25 mouse cellular contexts compared by ENCODE assay signal in the genomic region with DNA sequence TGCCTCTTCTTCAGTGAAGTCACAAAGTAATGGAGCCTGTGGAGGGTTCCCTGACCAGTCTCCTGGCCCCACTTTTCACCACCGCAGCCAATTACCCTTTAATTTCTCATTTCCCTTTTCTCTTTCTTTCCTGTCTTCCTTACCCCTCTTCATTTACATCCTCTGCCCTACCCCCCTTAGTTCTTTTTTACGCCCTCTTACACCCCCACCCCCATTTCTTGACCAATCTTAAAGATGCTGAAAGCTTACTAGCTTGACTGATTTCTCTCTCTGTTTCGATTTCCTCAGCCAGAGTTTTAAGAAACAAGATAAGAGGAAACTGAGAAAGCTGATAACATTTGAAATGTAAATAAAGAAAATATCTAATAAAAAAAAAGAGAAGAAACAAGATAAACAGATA. TPM values are rescaled to one million over a fixed set of nuclear protein-coding genes. Genes with fewer than 3 reads are reported as not detected.
"Had no signal": no experiment of that assay in that cellular context is flagged by ENCODE, and none has a peak within 500 bp of the region (broad histone marks: within the 10 kb centered on the region; RNA-seq: fewer than 3 reads in every experiment).

No protein-coding gene starts in this region.

- H3K36me3 ChIP-seq: limb, embryonic 10.5 days; limb, embryonic 13.5 days; liver, embryonic 13.5 days; midbrain, embryonic 12.5 days; neural tube, embryonic 13.5 days had no signal

- H3K27ac ChIP-seq: limb, embryonic 10.5 days; limb, embryonic 13.5 days; liver, embryonic 13.5 days; midbrain, embryonic 12.5 days; neural tube, embryonic 13.5 days; stomach, postnatal 0 days had no signal

- H3K27me3 ChIP-seq: limb, embryonic 13.5 days; liver, embryonic 13.5 days; midbrain, embryonic 12.5 days; neural tube, embryonic 13.5 days had no signal

- H3K4me3 ChIP-seq: limb, embryonic 10.5 days; limb, embryonic 13.5 days; liver, embryonic 13.5 days; midbrain, embryonic 12.5 days; myocyte; neural tube, embryonic 13.5 days had no signal

- H3K4me1 ChIP-seq: limb, embryonic 10.5 days; limb, embryonic 13.5 days; liver, embryonic 13.5 days; midbrain, embryonic 12.5 days; neural tube, embryonic 13.5 days had no signal

- H3K9me3 ChIP-seq: limb, embryonic 10.5 days; limb, embryonic 13.5 days; liver, embryonic 13.5 days; midbrain, embryonic 12.5 days; neural tube, embryonic 13.5 days had no signal

- H3K9ac ChIP-seq: limb, embryonic 13.5 days; liver, embryonic 13.5 days; midbrain, embryonic 12.5 days; neural tube, embryonic 13.5 days had no signal

- ATAC-seq: midbrain, embryonic 16.5 days had no signal

- H3K4me2 ChIP-seq: limb, embryonic 13.5 days; liver, embryonic 13.5 days; midbrain, embryonic 12.5 days; neural tube, embryonic 13.5 days had no signal

- DNase-seq: kidney, adult 18-20 months; kidney, adult 9 months; kidney, postnatal 14 days; kidney, postnatal 4 days; liver; liver, embryonic 13.5 days; lung, adult 2 months; lung, postnatal 14 days; lung, postnatal 4 days; retina, postnatal 1 day; right cerebral cortex, postnatal 25 days; thymus, postnatal 36 days had no signal

RNA-seq across cellular contexts. Expression of a gene that starts 59.0 kb away (rescaled TPM):
- total RNA-seq: layer of hippocampus, adult 18-20 months; megakaryocyte progenitor cell, adult 5-6 weeks; monocyte, adult 5-6 weeks; neutrophil, adult 5-6 weeks had no signal
- polyA plus RNA-seq: limb, embryonic 10.5 days; lung, adult 2 months; midbrain, embryonic 12.5 days; midbrain, embryonic 16.5 days; myocyte; neural tube, embryonic 13.5 days; stomach, embryonic 14.5 days; urinary bladder, adult 2 months had no signal
